Mouse (Mus musculus): ENCODE data around the gene Wdr45.
"Not testable (repeated sequence)": the region's sequence is repeated elsewhere in the genome, so short reads cannot be mapped to it uniquely, and the experiment has no call there.

The Wdr45 gene

GRCm38 (mm10) chrX:7716058-7716457, 1.9 kb downstream of the Wdr45 start:
- in situ Hi-C loops (cut with MboI; ENCODE audit: low sequenced_read_pairs): not testable (repeated sequence)

- in situ Hi-C loops (cut with MboI; ENCODE audit: low sequenced_read_pairs): no loop called here
Measured at GRCm38 (mm10) chrX:7721514-7722281, 7.6 kb downstream of the Wdr45 start, which contains the start of gene Gm45208. TSS of gene Gm45208 (plus strand) at chrX:7722245.

- in situ Hi-C loops (cut with MboI; ENCODE audit: low sequenced_read_pairs): no loop called here
Measured at GRCm38 (mm10) chrX:7722282-7722611, 8.1 kb downstream of the Wdr45 start.

GRCm38 (mm10) chrX:7722691-7723090, 8.6 kb downstream of the Wdr45 start:
- in situ Hi-C loops (cut with MboI; ENCODE audit: low sequenced_read_pairs): no loop called here

GRCm38 (mm10) chrX:7724135-7724534, 10.0 kb downstream of the Wdr45 start:
- in situ Hi-C loops (cut with MboI; ENCODE audit: low sequenced_read_pairs): no loop called here

GRCm38 (mm10) chrX:7725841-7726240, 11.7 kb downstream of the Wdr45 start:
- in situ Hi-C loops (cut with MboI; ENCODE audit: low sequenced_read_pairs): no loop called here

- in situ Hi-C loops (cut with MboI; ENCODE audit: low sequenced_read_pairs): no loop called here
Measured at GRCm38 (mm10) chrX:7727176-7727575, 13.0 kb downstream of the Wdr45 start.

- in situ Hi-C loops (cut with MboI; ENCODE audit: low sequenced_read_pairs): no loop called here
Measured at GRCm38 (mm10) chrX:7728215-7728921, 14.2 kb downstream of the Wdr45 start, which contains the start of gene Praf2. TSS of gene Praf2 (plus strand) at chrX:7728439.

GRCm38 (mm10) chrX:7728922-7729265, 14.8 kb downstream of the Wdr45 start:
- in situ Hi-C loops (cut with MboI; ENCODE audit: low sequenced_read_pairs): no loop called here

- in situ Hi-C loops (cut with MboI; ENCODE audit: low sequenced_read_pairs): no loop called here
Measured at GRCm38 (mm10) chrX:7733571-7734156, 19.5 kb downstream of the Wdr45 start.

GRCm38 (mm10) chrX:7739336-7740081, 25.4 kb downstream of the Wdr45 start:
- in situ Hi-C loops (cut with MboI; ENCODE audit: low sequenced_read_pairs): no loop called here

- in situ Hi-C loops (cut with MboI; ENCODE audit: low sequenced_read_pairs): no loop called here
Measured at GRCm38 (mm10) chrX:7740082-7740819, 26.1 kb downstream of the Wdr45 start.

- in situ Hi-C loops (cut with MboI; ENCODE audit: low sequenced_read_pairs): no loop called here
Measured at GRCm38 (mm10) chrX:7741103-7741502, 27.0 kb downstream of the Wdr45 start.

- in situ Hi-C loops (cut with MboI; ENCODE audit: low sequenced_read_pairs): no loop called here
Measured at GRCm38 (mm10) chrX:7743470-7743869, 29.3 kb downstream of the Wdr45 start.

- in situ Hi-C loops (cut with MboI; ENCODE audit: low sequenced_read_pairs): no loop called here
Measured at GRCm38 (mm10) chrX:7744940-7745339, 30.8 kb downstream of the Wdr45 start.

- in situ Hi-C loops (cut with MboI; ENCODE audit: low sequenced_read_pairs): no loop called here
Measured at GRCm38 (mm10) chrX:7745429-7745828, 31.3 kb downstream of the Wdr45 start.

GRCm38 (mm10) chrX:7750432-7751116, 36.4 kb downstream of the Wdr45 start, which contains the start of gene Ccdc120:
TSS of gene Ccdc120 (minus strand) at chrX:7750905.
- in situ Hi-C loops (cut with MboI; ENCODE audit: low sequenced_read_pairs): no loop called here

GRCm38 (mm10) chrX:7753627-7754026, 39.5 kb downstream of the Wdr45 start:
- in situ Hi-C loops (cut with MboI; ENCODE audit: low sequenced_read_pairs): not testable (repeated sequence)

- in situ Hi-C loops (cut with MboI; ENCODE audit: low sequenced_read_pairs): no loop called here
Measured at GRCm38 (mm10) chrX:7762137-7762920, 48.2 kb downstream of the Wdr45 start, which contains the start of gene Tfe3. TSS of gene Tfe3 (plus strand) at chrX:7762560.

All from CH12F3 (cell line).